Mouse (Mus musculus): ENCODE data around the gene Mccc2. TPM values are rescaled to one million over a fixed set of nuclear protein-coding genes. Genes with fewer than 3 reads are reported as not detected.
"Not testable (repeated sequence)": the region's sequence is repeated elsewhere in the genome, so short reads cannot be mapped to it uniquely, and the experiment has no call there.

Mccc2 gene
- total RNA-seq (2021), result 10 to 100 TPM; 29.3 to 37.4 TPM
- long read RNA-seq, experiment 1, transcript Mccc2-201 (17 exons, 2,123 nt), result major isoform, 29 of 37 reads
- long read RNA-seq, experiment 1, partial matches to known transcripts, result 1 of 37 reads
- long read RNA-seq, experiment 1, other reads (novel, unspliced or antisense), result 7 of 37 reads
- long read RNA-seq, experiment 2, transcript Mccc2-201 (17 exons, 2,123 nt), result major isoform, 36 of 53 reads
- long read RNA-seq, experiment 2, partial matches to known transcripts, result 6 of 53 reads
- long read RNA-seq, experiment 2, other reads (novel, unspliced or antisense), result 11 of 53 reads

DNA sequence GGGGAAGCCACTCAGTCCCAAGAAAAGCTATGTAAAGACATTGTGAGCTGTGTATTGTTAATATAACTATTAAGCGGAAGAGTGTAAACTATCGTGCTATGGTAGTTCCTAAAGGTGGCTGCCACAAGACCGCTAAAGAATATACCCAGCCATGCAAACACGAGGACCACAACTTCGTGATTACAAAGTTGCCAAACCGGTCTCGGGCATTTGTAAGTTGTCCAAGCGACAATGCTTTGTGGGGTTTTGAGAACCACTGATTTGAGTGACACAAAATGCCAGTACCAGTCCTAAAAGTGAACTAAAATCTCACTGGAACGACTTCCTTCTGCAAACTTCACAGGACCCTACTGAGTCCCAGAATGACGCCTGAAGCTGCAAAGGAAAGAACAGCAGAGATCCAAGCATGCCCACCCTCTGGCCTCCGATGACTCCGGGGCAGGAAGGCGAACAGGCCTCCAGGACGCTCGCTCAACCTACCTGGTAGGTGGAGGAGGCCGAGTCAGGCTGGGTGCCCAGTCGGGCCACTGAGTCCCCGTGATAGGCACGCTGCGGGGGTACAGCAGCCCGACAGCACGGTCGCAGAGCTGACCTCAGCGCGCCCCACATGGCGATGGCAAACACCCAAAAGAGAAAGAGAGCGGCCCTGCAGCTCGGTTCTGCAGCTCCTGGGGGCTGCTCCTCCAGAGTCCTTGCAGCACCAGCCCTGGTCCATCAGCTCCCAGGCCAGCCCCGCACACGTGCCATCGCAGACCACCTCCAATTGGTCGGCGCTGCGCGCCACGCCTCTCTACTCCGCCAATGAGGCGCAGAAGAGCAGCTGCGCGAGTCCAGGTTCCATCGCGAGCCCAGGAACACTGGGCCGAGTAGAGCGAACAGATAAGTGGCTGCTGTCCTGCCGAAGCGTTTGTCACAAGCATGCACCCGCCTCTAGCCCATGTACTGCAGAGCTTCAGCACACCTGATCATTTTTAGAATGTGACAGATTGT, at the start of gene Mccc2:
Mccc2 (minus strand) TSS at position 734 of the 990 bp plus-strand sequence.
- peak; percentile 61 to 76 for DNase-seq
- intact Hi-C loops (cut with DNase I), result no loop called here

DNA sequence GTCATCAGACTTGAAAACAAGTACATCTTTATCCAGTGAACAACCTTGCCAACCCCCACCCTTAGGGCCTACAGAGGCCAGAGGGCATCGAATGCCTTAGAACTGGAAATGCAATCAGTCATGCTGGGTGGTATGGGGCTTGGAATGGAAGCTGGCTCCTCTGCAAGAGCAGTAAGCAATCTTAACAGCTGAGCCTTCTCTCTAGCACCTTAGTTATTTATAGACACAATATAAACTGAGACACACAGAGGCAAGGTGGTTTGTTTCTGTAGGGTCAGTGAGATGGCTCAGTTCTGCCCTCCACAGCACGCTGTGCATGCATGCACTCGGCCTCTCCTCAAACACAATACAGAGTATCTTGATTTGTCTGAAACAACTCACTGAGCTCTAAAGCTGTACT, 48.5 kb upstream of the Mccc2 start:
- no peak for DNase-seq
- intact Hi-C loops (cut with DNase I), result no loop called here

GRCm38 (mm10) chr13:100057738-100058137, 42.3 kb upstream of the Mccc2 start:
- not testable (repeated sequence) for DNase-seq
- intact Hi-C loops (cut with DNase I), result loop anchor here (10.0 kb wide), 1 partner anchor 577 kb away; no protein-coding TSS in a partner anchor

GRCm38 (mm10) chr13:100026013-100026412, 10.6 kb upstream of the Mccc2 start:
- DNase-seq, result no peak
- intact Hi-C loops (cut with DNase I), result no loop called here

GRCm38 (mm10) chr13:100016891-100017290, 1.5 kb upstream of the Mccc2 start:
- intact Hi-C loops (cut with DNase I), result no loop called here
- no peak for DNase-seq

DNA sequence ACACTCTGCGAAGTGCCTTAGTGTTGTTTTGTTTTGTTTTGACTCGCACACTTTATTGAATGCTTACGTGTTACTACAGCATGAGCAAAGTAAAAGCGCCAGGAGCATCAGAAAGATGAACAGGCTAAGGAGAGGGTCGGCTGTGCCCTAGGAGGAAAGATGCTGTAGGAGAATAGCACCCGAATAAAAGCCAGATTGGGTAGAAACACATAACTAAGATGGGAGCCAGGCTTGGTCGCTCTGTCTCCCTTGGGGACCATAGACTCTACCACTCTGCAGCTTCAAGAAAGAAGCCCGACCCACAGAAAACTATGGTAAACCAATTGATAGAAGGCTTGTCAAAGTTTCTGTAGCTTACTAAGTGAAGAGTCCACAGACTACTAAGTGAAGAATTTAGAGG, 498 bp upstream of the Mccc2 start:
- intact Hi-C loops (cut with DNase I), result no loop called here

DNA sequence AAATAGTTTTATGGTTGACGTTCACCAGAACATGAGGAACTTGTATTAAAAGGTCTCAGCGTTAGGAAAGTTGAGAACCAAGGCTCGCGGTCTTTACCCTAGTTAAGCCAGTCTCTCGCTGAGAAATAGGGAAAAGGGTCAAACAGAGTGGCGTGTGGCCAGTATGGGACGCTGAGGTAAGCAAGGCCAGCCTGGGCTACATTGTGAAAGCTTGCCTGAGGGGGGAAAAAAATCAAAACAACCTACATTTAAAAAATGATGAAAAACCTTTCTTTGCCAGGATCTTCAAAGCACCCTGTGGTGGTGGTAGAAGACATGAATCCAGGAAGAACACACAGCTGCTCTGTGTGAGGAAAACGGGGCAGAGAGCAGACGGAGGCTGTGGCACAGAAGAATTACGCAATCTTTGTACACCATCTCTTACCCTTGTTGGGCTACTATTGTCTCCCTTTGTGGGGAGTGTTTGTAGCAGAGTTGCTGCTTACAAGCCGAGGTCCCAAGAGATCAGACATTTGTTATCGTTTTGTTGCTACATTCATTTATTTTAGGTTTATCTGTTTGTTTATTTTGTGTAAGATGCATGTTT, 9.4 kb downstream of the Mccc2 start:
- DNase-seq, result no peak

More for the DNA sequence above, 498 bp upstream of the Mccc2 start:
- no peak for DNase-seq

GRCm38 (mm10) chr13:100001790-100002196, 13.6 kb downstream of the Mccc2 start:
- DNase-seq, result peak; percentile 85 to 86
- intact Hi-C loops (cut with DNase I), result no loop called here

More for the DNA sequence above, 9.4 kb downstream of the Mccc2 start:
- intact Hi-C loops (cut with DNase I), result no loop called here

- intact Hi-C loops (cut with DNase I), result no loop called here
Observed at GRCm38 (mm10) chr13:99999078-99999477, 16.4 kb downstream of the Mccc2 start.

DNA sequence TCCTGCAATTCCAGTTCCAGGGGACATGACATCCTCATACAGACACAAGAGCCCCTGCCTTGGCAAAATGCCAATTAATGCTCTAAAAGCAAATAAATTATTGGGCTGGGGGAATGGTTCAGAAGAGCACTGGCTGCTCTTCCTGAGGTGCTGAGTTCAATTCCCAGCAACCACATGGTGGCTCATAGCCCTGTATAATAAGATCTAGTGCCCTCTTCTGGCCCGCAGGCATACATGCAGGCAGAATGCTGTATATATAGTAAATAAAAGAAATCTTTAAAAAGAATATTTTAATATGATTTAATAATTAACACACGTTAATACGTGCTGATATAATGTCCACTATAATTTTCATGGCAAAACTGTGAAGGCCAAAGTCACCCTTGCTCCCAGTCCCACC, 17.3 kb downstream of the Mccc2 start:
- intact Hi-C loops (cut with DNase I), result no loop called here
- no peak for DNase-seq

More at GRCm38 (mm10) chr13:99999078-99999477, 16.4 kb downstream of the Mccc2 start:
- DNase-seq, result no peak

DNA sequence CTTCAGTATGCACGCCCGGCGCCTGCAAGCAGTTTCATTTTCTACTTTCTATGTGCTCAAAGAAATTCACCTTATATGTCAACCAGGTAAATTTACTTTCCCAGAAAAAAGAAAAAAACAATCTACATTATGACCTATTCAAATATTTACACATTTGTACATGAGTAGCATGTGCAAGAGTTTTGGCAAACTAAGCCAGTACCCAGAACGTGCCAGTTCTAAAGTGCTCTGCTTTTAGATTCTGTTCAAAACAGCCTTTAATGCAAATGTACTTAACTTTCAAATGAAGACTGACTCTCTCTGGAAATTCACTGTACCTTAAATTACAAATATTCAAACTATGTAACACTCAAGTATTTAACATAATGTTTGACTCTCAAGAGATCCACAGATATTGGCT, 25.8 kb downstream of the Mccc2 start:
- intact Hi-C loops (cut with DNase I), result no loop called here
- DNase-seq, result no peak

DNA sequence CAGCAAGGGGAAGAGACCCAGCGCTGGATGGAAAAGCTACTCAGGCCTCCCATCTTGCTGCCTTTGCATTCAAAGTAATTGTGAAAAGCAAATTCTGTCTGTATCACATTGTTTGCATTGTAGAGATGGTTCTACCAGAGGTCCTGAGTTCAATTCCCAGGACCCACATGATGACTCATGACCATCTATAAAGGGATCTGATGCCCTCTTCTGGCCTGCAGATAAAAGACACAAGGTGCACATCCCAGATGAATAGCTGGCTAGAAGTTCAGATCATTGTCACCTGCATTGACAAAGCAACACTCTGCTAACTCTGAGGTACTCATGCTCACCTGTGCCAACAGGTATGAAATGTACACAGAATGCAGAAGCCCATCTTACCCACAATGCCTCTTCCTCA, 32.1 kb downstream of the Mccc2 start:
- DNase-seq, result no peak
- intact Hi-C loops (cut with DNase I), result no loop called here

GRCm38 (mm10) chr13:99979406-99979805, 36.0 kb downstream of the Mccc2 start:
- no peak for DNase-seq
- intact Hi-C loops (cut with DNase I), result no loop called here

DNA sequence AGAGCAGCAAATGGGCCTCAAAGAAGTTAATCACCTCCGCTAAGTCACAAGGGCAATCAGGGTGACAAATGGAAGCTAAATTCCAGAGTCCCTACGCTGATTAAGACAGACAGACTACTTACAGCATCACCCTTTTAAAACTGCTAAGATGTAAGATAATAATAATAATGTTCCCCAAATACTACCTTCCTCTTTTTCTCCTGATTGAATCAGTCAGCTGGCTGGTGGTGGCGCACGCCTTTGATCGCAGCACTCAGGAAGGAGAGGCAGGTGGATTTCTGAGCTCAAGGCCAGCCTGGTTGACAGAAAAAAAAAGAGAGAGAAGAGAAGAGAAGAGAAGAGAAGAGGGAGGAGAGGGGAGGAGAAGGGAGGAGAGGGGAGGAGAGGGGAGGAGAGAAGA, 45.4 kb downstream of the Mccc2 start:
- no peak for DNase-seq
- intact Hi-C loops (cut with DNase I), result no loop called here

DNA sequence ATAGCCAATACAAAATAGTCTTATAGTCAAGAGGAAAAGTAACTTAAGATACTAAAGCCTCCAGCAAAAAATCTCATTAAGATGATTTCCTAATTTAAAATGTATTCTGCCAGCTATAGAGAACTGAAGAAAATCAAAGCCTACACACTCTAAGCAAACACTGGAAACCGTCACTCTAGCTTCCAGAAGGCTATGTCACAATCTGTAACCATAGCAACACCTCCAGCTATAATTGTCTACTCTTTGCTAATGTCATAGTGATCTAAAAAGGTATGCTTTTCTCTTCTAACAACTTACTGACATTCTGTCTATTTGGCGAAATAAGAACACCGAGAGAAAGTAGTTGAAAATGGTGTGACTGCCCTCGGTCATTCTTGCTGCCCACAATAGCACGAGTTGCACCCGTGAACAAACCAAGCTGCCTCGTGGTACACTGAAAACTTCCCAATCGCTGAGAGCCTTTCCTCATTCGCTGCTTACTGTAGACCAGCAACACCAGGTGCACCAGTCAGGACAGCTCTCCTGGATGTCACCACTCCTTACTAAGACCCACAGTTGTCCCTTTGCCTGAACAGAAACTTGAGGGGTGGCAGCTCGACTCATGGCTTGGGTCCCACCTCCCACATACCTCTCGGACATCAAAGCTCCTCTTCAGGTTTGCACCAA, 48.3 kb downstream of the Mccc2 start:
- intact Hi-C loops (cut with DNase I), result no loop called here
- no peak for DNase-seq

DNA sequence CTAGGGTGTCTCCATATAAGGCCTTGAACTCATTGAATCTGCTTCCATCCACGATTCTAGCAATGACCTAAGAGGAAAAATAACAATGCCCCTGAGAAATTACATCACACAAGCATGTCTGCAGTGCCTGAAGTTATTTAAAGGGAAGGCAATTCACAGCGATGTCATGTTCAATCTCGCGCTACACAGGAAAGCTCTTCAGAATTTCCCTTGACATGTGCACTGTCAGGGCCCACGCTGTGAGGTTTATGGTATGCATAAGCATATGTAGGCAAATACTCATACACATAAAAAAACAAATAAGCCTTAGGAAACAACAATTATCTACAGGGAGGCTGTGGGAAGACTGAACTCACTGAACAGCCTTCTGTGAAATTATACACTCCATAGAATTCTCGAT, 51.6 kb downstream of the Mccc2 start:
- no peak for DNase-seq
- intact Hi-C loops (cut with DNase I), result no loop called here

- DNase-seq, result no peak
- intact Hi-C loops (cut with DNase I), result no loop called here
Observed at GRCm38 (mm10) chr13:99961661-99962060, 53.8 kb downstream of the Mccc2 start.

DNA sequence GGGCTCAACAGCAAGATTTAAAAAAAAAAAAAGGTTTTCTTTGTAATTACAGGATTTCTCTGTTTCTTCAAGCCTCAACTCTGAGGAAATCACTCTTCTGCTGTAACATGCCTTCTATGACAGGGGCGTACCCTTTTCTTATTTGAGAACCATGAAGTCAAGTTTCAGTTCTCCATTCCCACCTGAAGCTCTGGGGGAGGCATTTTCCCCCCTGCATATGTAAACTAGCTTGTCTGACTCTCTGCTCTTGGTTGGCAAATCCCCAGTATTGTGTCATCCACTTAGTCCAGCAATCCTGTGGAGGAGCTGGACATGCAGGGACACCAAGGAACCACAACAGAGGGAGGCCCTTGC, 59.9 kb downstream of the Mccc2 start:
- intact Hi-C loops (cut with DNase I), result no loop called here
- DNase-seq, result no peak

DNA sequence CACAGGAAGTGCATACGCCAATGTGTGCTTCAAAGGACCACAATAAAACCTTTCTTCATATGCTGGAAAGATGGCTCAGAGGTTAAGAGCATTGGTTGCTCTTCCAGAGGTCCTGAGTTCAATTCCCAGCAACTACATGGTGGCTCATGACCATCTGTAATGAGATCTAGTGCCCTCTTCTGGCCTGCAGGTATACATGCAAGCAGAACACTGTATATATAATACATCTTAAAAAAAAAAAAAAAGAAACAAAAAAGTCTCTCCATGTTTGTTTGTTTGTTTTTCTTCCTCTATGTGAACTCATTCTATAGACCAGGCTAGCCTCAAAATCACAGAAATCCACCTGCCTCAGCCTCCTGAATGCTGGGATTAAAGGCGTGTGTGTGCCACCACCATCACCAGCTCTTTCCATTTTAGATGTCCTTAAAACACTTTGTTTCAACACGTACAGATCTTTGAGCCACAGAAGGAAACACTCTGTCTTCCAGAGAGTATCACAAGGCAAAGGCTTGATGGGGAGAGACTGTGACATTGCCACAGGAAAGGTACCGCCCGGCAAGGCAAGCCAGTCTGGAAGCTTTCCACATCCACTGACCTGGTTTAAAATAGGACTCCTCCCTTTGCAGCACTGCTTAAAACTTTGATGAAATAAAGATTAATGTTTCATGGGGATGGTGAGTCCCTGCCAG, 60.4 kb downstream of the Mccc2 start:
- DNase-seq, result no peak
- intact Hi-C loops (cut with DNase I), result no loop called here

- no peak for DNase-seq
- intact Hi-C loops (cut with DNase I), result no loop called here
Observed at GRCm38 (mm10) chr13:99947417-99947816, 68.0 kb downstream of the Mccc2 start.

Measured in gastrocnemius, postnatal 36 days (tissue).